Mouse (Mus musculus): ENCODE data around the gene Suv39h1.
"Not testable (repeated sequence)": the region's sequence is repeated elsewhere in the genome, so short reads cannot be mapped to it uniquely, and the experiment has no call there.

Gene Suv39h1

DNA sequence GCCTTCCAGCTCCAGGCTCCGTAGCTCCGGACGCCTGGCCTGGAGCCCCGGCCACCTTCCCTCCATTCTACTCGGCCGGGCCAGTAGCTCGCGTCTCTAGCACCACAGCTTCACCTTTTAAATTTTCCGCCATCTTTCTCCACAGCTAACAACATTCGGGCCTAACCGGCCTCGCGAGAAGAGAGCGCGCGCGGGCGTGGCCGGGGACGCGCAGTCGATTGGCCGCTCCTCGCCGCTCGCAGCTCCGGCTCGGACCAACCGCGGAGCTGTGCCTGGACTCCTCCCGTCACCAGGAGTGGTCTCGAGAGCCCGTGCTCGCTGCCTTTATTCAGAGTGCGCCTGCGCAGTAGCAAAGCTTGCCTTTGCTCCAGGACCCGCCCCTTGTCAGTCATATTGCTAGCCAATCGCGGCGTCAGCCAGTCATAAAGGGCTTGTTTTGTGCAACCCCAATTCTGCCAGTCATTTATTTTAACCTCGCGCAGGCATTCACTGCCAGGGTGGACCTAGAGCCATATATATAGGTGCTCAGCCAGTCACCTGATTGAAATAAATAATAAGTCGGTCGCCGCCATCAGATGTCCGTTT lies at the start of gene Suv39h1:
Gene Suv39h1 (minus strand): TSS at position 331 of the 585 bp plus-strand sequence.
- peak; percentile 96 for DNase-seq (ENCODE audit: low read depth, low spot score)

DNA sequence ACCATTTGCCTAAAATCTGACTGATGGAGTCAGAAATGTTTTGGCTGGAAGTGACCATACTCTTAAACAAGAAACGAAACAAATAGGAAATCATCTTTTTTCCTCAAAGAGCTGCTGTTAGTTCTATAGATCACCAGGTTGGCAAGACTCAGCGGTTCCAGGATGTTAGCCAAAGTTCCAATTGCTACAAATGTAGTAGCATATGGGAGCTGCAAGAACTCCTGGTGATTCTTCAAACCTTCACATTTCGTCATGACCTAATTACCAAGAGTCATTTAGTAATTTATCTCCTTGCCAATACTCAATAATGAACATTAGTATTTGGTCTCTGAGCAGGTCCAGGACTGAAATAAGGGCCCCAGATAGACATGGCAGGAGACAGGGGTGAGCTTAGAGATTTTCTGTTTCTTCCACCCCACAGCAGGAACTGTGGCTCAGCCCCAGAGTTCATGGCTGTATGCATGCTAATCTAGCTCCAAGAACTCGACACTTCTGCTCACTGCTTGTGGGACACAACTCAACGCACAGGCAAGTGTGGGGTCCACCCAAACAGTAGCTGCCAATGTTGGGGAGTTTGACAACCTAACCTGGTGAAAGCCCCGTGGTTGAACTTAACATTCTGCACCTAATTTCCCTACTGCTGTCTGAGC lies 49.4 kb upstream of the Suv39h1 start:
- no peak for DNase-seq (ENCODE audit: low read depth, low spot score)

DNA sequence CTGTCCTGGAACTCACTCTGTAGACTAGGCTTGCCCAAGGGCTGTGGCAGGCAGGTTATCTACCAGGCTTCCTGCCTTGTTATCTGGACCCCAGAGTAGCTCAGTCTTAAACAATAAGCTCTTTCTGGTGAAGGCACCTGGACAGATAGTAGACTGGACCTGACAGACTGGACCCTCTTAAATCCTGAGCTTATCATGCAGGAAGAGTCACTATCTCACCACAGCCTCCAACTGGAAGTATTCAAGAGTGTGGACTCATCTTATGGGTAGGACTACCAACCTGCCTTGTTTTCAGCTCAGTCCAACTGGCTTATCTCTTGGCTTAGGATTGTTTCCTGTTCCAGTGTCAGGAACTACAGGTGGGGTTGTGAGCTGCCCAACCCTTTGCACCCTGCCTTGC lies 42.7 kb upstream of the Suv39h1 start:
- DNase-seq (ENCODE audit: low read depth, low spot score), result no peak

DNA sequence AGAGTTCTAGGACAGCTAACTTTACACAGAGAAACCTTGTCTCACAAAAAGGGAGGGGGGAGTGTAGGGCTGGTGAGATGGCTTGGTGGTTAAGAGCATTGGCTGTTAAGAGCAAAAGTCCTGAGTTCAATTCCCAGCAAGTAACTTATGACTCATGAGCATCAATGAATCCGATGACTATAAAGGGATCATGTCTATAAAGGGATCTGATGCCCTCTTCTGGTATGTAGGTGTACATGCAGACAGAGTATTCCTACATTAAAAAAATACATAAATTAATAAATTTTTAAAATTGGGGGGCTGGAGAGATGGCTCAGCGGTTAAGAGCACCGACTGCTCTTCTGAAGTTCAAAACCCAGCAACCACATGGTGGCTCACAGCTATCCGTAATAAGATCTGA lies 40.7 kb upstream of the Suv39h1 start:
- DNase-seq (ENCODE audit: low read depth, low spot score), result no peak

- DNase-seq (ENCODE audit: low read depth, low spot score), result no peak
Measured at GRCm38 (mm10) chrX:8105019-8105418, 30.5 kb upstream of the Suv39h1 start.

DNA sequence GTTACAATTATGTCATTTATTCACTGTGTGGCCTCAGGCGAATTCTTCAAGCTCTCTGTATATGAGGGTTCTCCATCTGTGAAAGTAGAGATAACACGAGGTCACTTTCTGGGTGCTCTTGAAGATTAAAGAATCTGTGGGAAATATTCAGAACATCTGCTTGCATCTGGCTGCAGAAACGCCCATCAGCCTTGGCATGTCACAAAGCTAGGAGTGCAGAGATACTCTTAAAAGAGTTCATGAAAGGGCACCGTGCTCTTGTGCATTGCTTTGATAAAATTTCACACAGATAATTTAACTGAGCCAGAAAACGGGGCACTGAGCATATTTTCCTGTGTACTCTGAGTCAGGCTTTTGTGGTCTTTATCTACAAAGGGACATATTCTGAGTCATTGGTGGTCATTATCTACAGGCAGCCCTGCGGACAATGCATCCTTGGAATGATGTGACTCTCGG lies 27.7 kb upstream of the Suv39h1 start:
- no peak for DNase-seq (ENCODE audit: low read depth, low spot score)

GRCm38 (mm10) chrX:8101017-8101416 lies 26.5 kb upstream of the Suv39h1 start:
- DNase-seq (ENCODE audit: low read depth, low spot score), result peak; percentile 75

DNA sequence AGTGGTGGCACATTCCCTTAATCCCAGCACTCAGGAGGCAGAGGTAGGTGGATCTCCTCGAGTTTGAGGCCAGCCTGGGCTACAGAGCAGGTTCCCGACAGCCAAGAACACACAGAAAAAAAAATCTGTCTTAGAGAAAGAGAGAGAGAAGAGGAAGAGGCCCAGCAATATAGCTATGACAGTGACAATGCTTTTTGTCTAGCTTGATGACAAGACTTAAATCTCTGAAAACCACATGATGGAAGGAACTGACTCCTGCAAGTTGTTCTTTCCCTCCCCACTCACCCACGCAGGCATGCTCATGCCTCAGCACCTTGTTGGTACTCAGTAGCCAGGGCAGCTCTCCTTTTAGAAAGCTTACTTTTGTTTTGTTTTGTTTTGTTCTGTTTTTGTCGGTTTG lies 24.9 kb upstream of the Suv39h1 start:
- DNase-seq (ENCODE audit: low read depth, low spot score), result no peak

- peak; percentile 97 for DNase-seq (ENCODE audit: low read depth, low spot score)
Measured at GRCm38 (mm10) chrX:8096787-8097242, 22.3 kb upstream of the Suv39h1 start.

- not testable (repeated sequence) for DNase-seq (ENCODE audit: low read depth, low spot score)
Measured at GRCm38 (mm10) chrX:8096068-8096786, 21.7 kb upstream of the Suv39h1 start.

- DNase-seq (ENCODE audit: low read depth, low spot score), result no peak
Measured at GRCm38 (mm10) chrX:8095546-8095945, 21.0 kb upstream of the Suv39h1 start.

DNA sequence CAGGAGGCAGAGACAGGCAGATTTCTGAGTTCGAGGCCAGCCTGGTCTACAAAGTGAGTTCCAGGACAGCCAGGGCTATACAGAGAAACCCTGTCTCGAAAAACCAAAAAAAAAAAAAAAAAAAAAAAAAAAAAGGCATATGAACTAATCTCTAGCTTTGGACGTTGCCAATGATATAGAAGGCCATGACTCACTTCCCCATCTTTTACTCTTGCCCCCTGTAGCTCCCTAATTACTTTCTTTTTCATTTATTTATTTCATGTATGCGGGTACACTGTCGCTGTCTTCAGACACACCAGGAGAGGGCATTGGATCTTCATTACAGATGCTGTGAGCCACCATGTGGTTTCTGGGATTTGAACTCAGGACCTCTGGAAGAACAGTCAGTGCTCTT lies 16.4 kb upstream of the Suv39h1 start:
- DNase-seq (ENCODE audit: low read depth, low spot score), result not testable (repeated sequence)

GRCm38 (mm10) chrX:8090346-8090953 lies 15.9 kb upstream of the Suv39h1 start, which contains the start of gene Was:
Gene Was, minus strand, starts transcription at chrX:8090498.
- no peak for DNase-seq (ENCODE audit: low read depth, low spot score)

GRCm38 (mm10) chrX:8089746-8090145 lies 15.2 kb upstream of the Suv39h1 start:
- no peak for DNase-seq (ENCODE audit: low read depth, low spot score)

GRCm38 (mm10) chrX:8085611-8086010 lies 11.1 kb upstream of the Suv39h1 start:
- DNase-seq (ENCODE audit: low read depth, low spot score), result no peak

DNA sequence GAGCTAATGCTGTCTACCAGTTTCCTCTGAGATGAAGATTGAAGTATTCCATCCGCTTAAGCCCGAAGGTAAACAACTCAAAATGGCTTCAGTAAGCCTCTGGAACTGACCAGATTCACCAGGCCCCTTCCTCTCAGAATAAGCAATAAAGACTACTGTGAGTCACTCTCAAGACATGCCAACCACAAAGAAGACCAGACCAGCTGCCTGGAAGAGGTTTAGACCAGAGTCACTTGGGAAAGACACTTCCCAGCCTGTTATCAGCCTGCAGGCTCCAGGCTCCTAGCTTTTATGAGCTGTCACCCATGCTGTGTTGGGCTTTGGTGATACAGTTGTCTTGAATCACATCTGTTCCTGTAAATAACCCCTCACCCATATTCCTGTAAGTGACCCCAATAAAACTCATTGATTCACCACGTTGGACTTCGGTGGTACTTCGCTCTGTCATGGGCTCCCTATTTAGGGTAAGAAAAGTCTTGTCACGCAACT lies 10.3 kb upstream of the Suv39h1 start:
- DNase-seq (ENCODE audit: low read depth, low spot score), result no peak

DNA sequence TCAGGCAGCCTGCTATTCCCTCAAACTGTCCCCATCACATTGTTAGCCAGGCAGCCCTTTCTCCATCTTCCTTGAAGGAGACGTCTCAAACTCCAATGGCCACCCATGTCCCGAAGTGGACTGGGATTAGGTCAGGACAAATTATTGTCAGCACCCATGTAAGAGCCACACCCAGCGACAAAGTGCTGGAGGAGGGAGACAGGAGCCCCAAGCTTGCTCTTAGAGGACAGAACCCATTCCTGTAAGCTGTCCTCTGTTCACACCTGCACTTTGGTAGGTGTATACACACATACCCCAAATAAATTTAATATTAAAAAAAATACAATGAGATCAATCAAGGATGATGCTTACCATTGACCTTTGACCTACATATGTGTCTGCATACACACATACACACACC lies 544 bp upstream of the Suv39h1 start:
- DNase-seq (ENCODE audit: low read depth, low spot score), result no peak

DNA sequence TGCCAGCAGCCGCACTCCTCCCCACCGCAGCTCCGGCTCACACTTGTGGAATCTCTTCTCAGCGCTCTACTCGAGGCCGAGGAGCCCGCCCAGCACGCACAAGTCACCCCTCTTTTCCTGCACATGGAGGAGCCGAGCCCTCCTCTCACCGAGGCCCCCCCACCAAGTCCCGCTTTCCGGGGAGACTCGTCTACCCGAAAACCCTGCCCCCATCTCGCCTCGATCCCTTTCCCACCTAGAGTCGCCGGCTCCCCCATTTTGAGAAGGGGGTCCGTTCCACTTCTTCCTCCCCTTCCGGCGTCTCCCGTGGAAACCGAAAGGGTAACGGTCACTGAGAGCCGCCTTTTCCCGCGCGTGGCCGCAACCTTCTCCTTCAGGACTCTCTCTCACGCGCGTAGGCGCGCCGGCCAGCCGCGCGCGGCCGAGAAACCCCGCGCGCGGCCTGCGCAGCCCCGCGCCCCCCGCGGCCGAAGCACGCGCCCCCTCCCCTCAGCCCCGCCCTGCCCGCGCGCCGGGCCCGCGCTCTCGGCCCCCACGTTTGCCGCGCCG lies 605 bp downstream of the Suv39h1 start:
- DNase-seq (ENCODE audit: low read depth, low spot score), result peak; percentile 63

GRCm38 (mm10) chrX:8069166-8069565 lies 5.4 kb downstream of the Suv39h1 start:
- no peak for DNase-seq (ENCODE audit: low read depth, low spot score)

- DNase-seq (ENCODE audit: low read depth, low spot score), result peak; percentile 91
Measured at GRCm38 (mm10) chrX:8051044-8051781, 23.3 kb downstream of the Suv39h1 start.

- peak; percentile 67 for DNase-seq (ENCODE audit: low read depth, low spot score)
Measured at GRCm38 (mm10) chrX:8033009-8033408, 41.6 kb downstream of the Suv39h1 start.
